Mouse (Mus musculus) liver, adult (tissue): ENCODE results near the gene Uba2.
A peak's percentile ranks its signal among the peaks of the same experiment; 100 is the strongest.

Experiments used
- GATA4 ChIP-seq: IDR thresholded peaks from 2 replicates; pipeline ENCODE4 v1.6.1; 2014; ENCODE audit warnings: mild to moderate bottlenecking, low read length; ENCODE audit not compliant: insufficient replicate concordance

Uba2 gene

GRCm38 (mm10) chr7:34169454-34169853 is at the start of gene Uba2:
Gene Uba2, minus strand, starts transcription at chr7:34169599.
- TF ChIP-seq GATA4, result no peak

- no peak for TF ChIP-seq GATA4
These were observed 49.1 kb upstream of the Uba2 start for GRCm38 (mm10) chr7:34218496-34218895.

GRCm38 (mm10) chr7:34216474-34216873 is 47.1 kb upstream of the Uba2 start:
- no peak for TF ChIP-seq GATA4

- TF ChIP-seq GATA4, result no peak
These were observed 46.1 kb upstream of the Uba2 start for GRCm38 (mm10) chr7:34215481-34215880.

- TF ChIP-seq GATA4, result no peak
These were observed 45.2 kb upstream of the Uba2 start for GRCm38 (mm10) chr7:34214644-34215043.

GRCm38 (mm10) chr7:34213281-34213680 is 43.9 kb upstream of the Uba2 start:
- TF ChIP-seq GATA4, result no peak

- no peak for TF ChIP-seq GATA4
These were observed 38.8 kb upstream of the Uba2 start for GRCm38 (mm10) chr7:34208027-34208745.

- TF ChIP-seq GATA4, result no peak
These were observed 36.9 kb upstream of the Uba2 start for GRCm38 (mm10) chr7:34206331-34206730.

GRCm38 (mm10) chr7:34200829-34201228 is 31.4 kb upstream of the Uba2 start:
- no peak for TF ChIP-seq GATA4

GRCm38 (mm10) chr7:34198346-34198745 is 28.9 kb upstream of the Uba2 start:
- no peak for TF ChIP-seq GATA4

GRCm38 (mm10) chr7:34196132-34197128 is 27.0 kb upstream of the Uba2 start, which contains the start of gene Pdcd2l:
Gene Pdcd2l, minus strand, starts transcription at chr7:34196661.
- peak; percentile 80; the same call in 1 of the 2 replicates for TF ChIP-seq GATA4

- no peak for TF ChIP-seq GATA4
These were observed 26.2 kb upstream of the Uba2 start for GRCm38 (mm10) chr7:34195632-34196031.

GRCm38 (mm10) chr7:34192825-34193224 is 23.4 kb upstream of the Uba2 start:
- no peak for TF ChIP-seq GATA4

- TF ChIP-seq GATA4, result no peak
These were observed 20.1 kb upstream of the Uba2 start for GRCm38 (mm10) chr7:34189376-34189989.

GRCm38 (mm10) chr7:34183794-34184193 is 14.4 kb upstream of the Uba2 start:
- TF ChIP-seq GATA4, result no peak

GRCm38 (mm10) chr7:34183356-34183755 is 14.0 kb upstream of the Uba2 start:
- TF ChIP-seq GATA4, result no peak

- TF ChIP-seq GATA4, result no peak
These were observed 2.9 kb upstream of the Uba2 start for GRCm38 (mm10) chr7:34172251-34172650.
